Mouse (Mus musculus) forebrain, embryonic 11.5 days (tissue): ENCODE results near the gene Osm. TPM values are rescaled to one million over a fixed set of nuclear protein-coding genes. Genes with fewer than 3 reads are reported as not detected.

ENCODE experiments used
- ATAC-seq: fragments of 200-750 bp; cut with Nextera tagmentation; replicated peaks from 2 replicates; pipeline ENCODE4 v1.8.0; 2017; ENCODE audit warnings: moderate TSS enrichment; ENCODE audit not compliant: low FRiP score
- DNase-seq: peaks from one replicate; pipeline ENCODE4 v3.0.0-alpha.2; 2017; ENCODE audit warnings: low spot score
- H3K27ac ChIP-seq: fragments of 300-500 bp; sonication (generic); 2 replicates; pipeline ENCODE4 v1.5.1; 2014; ENCODE audit warnings: low read depth, low read length
- H3K27me3 ChIP-seq: fragments of 300-500 bp; sonication (generic); 2 replicates; pipeline ENCODE4 v1.6.1; 2014; ENCODE audit warnings: mild to moderate bottlenecking, low read length, mixed read lengths; ENCODE audit not compliant: control insufficient read depth, insufficient read depth
- H3K36me3 ChIP-seq: fragments of 300-500 bp; sonication (generic); 2 replicates; pipeline ENCODE4 v1.6.1; 2014; ENCODE audit warnings: mild to moderate bottlenecking, low read length, moderate library complexity, mixed read lengths; ENCODE audit not compliant: control insufficient read depth, insufficient read depth
- H3K4me1 ChIP-seq: fragments of 300-500 bp; sonication (generic); replicated peaks from 2 replicates; pipeline ENCODE4 v1.6.1; 2014; ENCODE audit warnings: low read length, mixed read lengths; ENCODE audit not compliant: control insufficient read depth, insufficient read depth
- H3K4me2 ChIP-seq: fragments of 300-500 bp; sonication (generic); 2 replicates; pipeline ENCODE4 v1.6.1; 2014; ENCODE audit warnings: low read depth, mild to moderate bottlenecking, low read length, moderate library complexity, mixed read lengths; ENCODE audit not compliant: severe bottlenecking
- H3K4me3 ChIP-seq: fragments of 300-500 bp; sonication (generic); 2 replicates; pipeline ENCODE4 v1.5.1; 2014; ENCODE audit warnings: low read depth, low read length
- H3K9ac ChIP-seq: fragments of 300-500 bp; sonication (generic); 2 replicates; pipeline ENCODE4 v1.6.1; 2014; ENCODE audit warnings: low read length
- H3K9me3 ChIP-seq: fragments of 300-500 bp; sonication (generic); 2 replicates; pipeline ENCODE4 v1.6.1; 2016; ENCODE audit warnings: low read length, mixed read lengths; ENCODE audit not compliant: control insufficient read depth
- WGBS: fragments of 180-500 bp; shearing (Covaris S2); extraction: QIAGEN DNeasy Blood & Tissue Kit; methylation state at CpG from one replicate; pipeline ENCODE4 v1.1.7; 2014; 5-methylcytosine and 5-hydroxymethylcytosine counted together
- polyA plus RNA-seq: library from polyadenylated mRNA; unstranded; fragments of >200 nt; fragmentation: Nextera tagmentation; extraction: Ambion mirVana; gene quantifications from 2 replicates; pipeline ENCODE4 v1.2.1, GENCODE M21; 2014

Osm gene
- polyA plus RNA-seq, 1 experiment from 2014 or later: not detected

- 17% methylated on average over 2 of the region's 2 CpGs for WGBS
- ATAC-seq (no peak), DNase-seq (no peak)
- Histone ChIP-seq H3K4me1 (peaks cover 6% of the 10 kb centered on the region; the same call in 1 of the 2 replicates), H3K36me3 (no peaks in the 10 kb centered on the region), H3K4me2 (no peak overlapping the region), H3K27me3 (peaks cover 11% of the 10 kb centered on the region), H3K9me3 (no peaks in the 10 kb centered on the region), H3K9ac (no peak overlapping the region), H3K27ac (no peak overlapping the region), H3K4me3 (no peak overlapping the region)
These were observed 16.9 kb upstream of the Osm start for GRCm38 (mm10) chr11:4219317-4219751.

GRCm38 (mm10) chr11:4219908-4220307 lies 16.3 kb upstream of the Osm start:
- DNase-seq (no peak), ATAC-seq (no peak)
- no peak overlapping the region for H3K27ac ChIP-seq
- H3K27me3 ChIP-seq: peaks cover 11% of the 10 kb centered on the region
- H3K36me3 ChIP-seq: no peaks in the 10 kb centered on the region
- no peak overlapping the region for H3K9ac ChIP-seq
- no peak overlapping the region for H3K4me2 ChIP-seq
- H3K9me3 ChIP-seq: no peaks in the 10 kb centered on the region
- WGBS: 71% methylated on average over 9 of the region's 9 CpGs
- no peak overlapping the region for H3K4me3 ChIP-seq
- peaks cover 6% of the 10 kb centered on the region; the same call in 1 of the 2 replicates for H3K4me1 ChIP-seq

GRCm38 (mm10) chr11:4220443-4221400 lies 15.5 kb upstream of the Osm start:
- no peaks in the 10 kb centered on the region for H3K9me3 ChIP-seq
- no peak; the same call in 1 of the 2 replicates for ATAC-seq
- no peak overlapping the region for H3K4me3 ChIP-seq
- 46% methylated on average over 28 of the region's 28 CpGs for WGBS
- peaks cover 11% of the 10 kb centered on the region for H3K27me3 ChIP-seq
- peaks cover 6% of the 10 kb centered on the region; the same call in 1 of the 2 replicates for H3K4me1 ChIP-seq
- no peak overlapping the region for H3K4me2 ChIP-seq
- no peak overlapping the region for H3K9ac ChIP-seq
- H3K27ac ChIP-seq: no peak overlapping the region
- H3K36me3 ChIP-seq: no peaks in the 10 kb centered on the region
- peak; percentile 87 for DNase-seq

- Histone ChIP-seq H3K27me3 (peaks cover 11% of the 10 kb centered on the region), H3K4me3 (no peak overlapping the region), H3K9ac (no peak overlapping the region), H3K9me3 (no peaks in the 10 kb centered on the region), H3K36me3 (no peaks in the 10 kb centered on the region), H3K4me2 (no peak overlapping the region), H3K27ac (no peak overlapping the region), H3K4me1 (peaks cover 6% of the 10 kb centered on the region; the same call in 1 of the 2 replicates)
- ATAC-seq (no peak), DNase-seq (no peak)
- 75% methylated on average over 17 of the region's 17 CpGs for WGBS
These were observed 13.9 kb upstream of the Osm start for GRCm38 (mm10) chr11:4222046-4222950.

GRCm38 (mm10) chr11:4223393-4224188 lies 12.6 kb upstream of the Osm start:
- no peak overlapping the region for H3K4me2 ChIP-seq
- no peak overlapping the region for H3K4me3 ChIP-seq
- no peaks in the 10 kb centered on the region for H3K36me3 ChIP-seq
- H3K27ac ChIP-seq: no peak overlapping the region
- peaks cover 3% of the 10 kb centered on the region; the same call in 1 of the 2 replicates for H3K4me1 ChIP-seq
- H3K9me3 ChIP-seq: no peaks in the 10 kb centered on the region
- no peak overlapping the region for H3K9ac ChIP-seq
- DNase-seq: no peak
- peaks cover 8% of the 10 kb centered on the region for H3K27me3 ChIP-seq
- 37% methylated on average over 5 of the region's 7 CpGs for WGBS
- ATAC-seq: no peak

- ATAC-seq (no peak), DNase-seq (no peak)
- H3K27ac ChIP-seq: no peak overlapping the region
- peaks cover 2% of the 10 kb centered on the region; the same call in 1 of the 2 replicates for H3K27me3 ChIP-seq
- no peak overlapping the region for H3K4me3 ChIP-seq
- 57% methylated on average over 2 of the region's 2 CpGs for WGBS
- no peaks in the 10 kb centered on the region for H3K36me3 ChIP-seq
- no peaks in the 10 kb centered on the region for H3K9me3 ChIP-seq
- no peak overlapping the region for H3K9ac ChIP-seq
- H3K4me2 ChIP-seq: no peak overlapping the region
- H3K4me1 ChIP-seq: no peaks in the 10 kb centered on the region
These were observed 12.0 kb upstream of the Osm start for GRCm38 (mm10) chr11:4224223-4224622.

DNA sequence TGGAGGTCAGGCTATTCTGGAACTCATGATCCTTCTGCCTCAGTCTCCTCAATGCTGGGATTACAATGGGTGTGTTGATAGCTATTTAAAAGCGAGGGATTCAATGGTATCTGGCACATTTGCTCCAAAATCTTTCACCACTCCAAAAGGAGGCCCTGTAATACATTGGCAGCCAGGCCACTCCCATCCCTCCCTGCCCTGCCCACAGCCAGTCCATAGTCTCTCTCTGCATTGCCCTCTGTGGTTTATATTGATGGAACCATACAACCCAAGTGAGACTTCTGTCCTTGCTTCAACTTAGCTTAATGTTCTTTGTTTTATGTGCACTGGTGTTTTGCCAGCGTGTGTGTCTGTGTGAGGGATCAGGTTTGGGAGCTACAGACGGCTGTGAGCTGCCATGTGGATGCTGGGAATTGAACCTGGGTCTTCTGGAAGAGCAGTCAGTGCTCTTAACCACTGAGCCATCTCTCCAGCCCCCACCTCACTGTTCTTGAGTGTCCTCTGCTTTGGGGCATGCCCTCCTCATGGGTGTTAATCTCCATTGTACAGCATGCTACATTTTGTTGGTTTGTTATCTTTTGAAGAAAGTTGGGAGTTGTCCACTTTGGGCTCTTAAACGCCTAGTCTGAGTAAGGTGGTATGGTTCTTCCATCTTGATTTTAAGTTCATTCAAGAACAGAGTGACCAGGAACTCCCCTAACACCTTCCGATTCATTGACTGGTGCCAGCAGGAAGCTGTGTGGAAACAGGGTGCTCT lies 9.5 kb upstream of the Osm start:
- DNase-seq (no peak), ATAC-seq (no peak)

More for the DNA sequence above, 9.5 kb upstream of the Osm start:
- Histone ChIP-seq H3K9ac (no peak overlapping the region), H3K27me3 (no peaks in the 10 kb centered on the region), H3K4me1 (no peaks in the 10 kb centered on the region), H3K4me2 (no peak overlapping the region), H3K4me3 (no peak overlapping the region), H3K36me3 (no peaks in the 10 kb centered on the region), H3K9me3 (no peaks in the 10 kb centered on the region), H3K27ac (no peak overlapping the region)
- 83% methylated on average over 5 of the region's 5 CpGs for WGBS
